Mouse (Mus musculus) neural tube, embryonic 11.5 days (tissue): ENCODE measurements at regions not wholly inside any gene's neighbourhood (a gene's known extent, or its start where the extent isn't known, plus 50 kb on each side); places are given as distances from the start of the nearest gene placed in this dataset.

Experiments used
- ATAC-seq: fragments of 200-750 bp; cut with Nextera tagmentation; 2 replicates; pipeline ENCODE4 v1.8.0; 2017; ENCODE audit warnings: moderate number of reproducible peaks, mild to moderate bottlenecking, moderate TSS enrichment, moderate library complexity; ENCODE audit not compliant: insufficient read depth, low FRiP score, low TSS enrichment
- DNase-seq: peaks from one replicate; pipeline ENCODE4 v3.0.0-alpha.2; 2015; ENCODE audit warnings: low spot score
- H3K27ac ChIP-seq: fragments of 300-500 bp; sonication (generic); 2 replicates; pipeline ENCODE4 v1.5.1; 2014; ENCODE audit warnings: low read depth, mild to moderate bottlenecking, low read length
- H3K27me3 ChIP-seq: fragments of 300-500 bp; sonication (generic); 2 replicates; pipeline ENCODE4 v1.6.1; 2014; ENCODE audit warnings: mild to moderate bottlenecking, low read length, mixed read lengths; ENCODE audit not compliant: control insufficient read depth, insufficient read depth
- H3K36me3 ChIP-seq: fragments of 300-500 bp; sonication (generic); 2 replicates; pipeline ENCODE4 v1.6.1; 2014; ENCODE audit warnings: mild to moderate bottlenecking, low read length, moderate library complexity, mixed read lengths; ENCODE audit not compliant: control insufficient read depth, insufficient read depth
- H3K4me1 ChIP-seq: fragments of 300-500 bp; sonication (generic); 2 replicates; pipeline ENCODE4 v1.6.1; 2014; ENCODE audit warnings: low read length, mixed read lengths; ENCODE audit not compliant: control insufficient read depth, insufficient read depth
- H3K4me2 ChIP-seq: fragments of 300-500 bp; sonication (generic); 2 replicates; pipeline ENCODE4 v1.6.1; 2014; ENCODE audit warnings: low read depth, mild to moderate bottlenecking, moderate library complexity
- H3K4me3 ChIP-seq: fragments of 300-500 bp; sonication (generic); 2 replicates; pipeline ENCODE4 v1.5.1; 2014; ENCODE audit warnings: low read depth, low read length
- H3K9ac ChIP-seq: fragments of 300-500 bp; sonication (generic); 2 replicates; pipeline ENCODE4 v1.6.1; 2014; ENCODE audit warnings: mild to moderate bottlenecking, low read length
- H3K9me3 ChIP-seq: fragments of 300-500 bp; sonication (generic); 2 replicates; pipeline ENCODE4 v1.6.1; 2016; ENCODE audit warnings: low read length; ENCODE audit not compliant: control insufficient read depth
- WGBS: fragments of 180-500 bp; shearing (Covaris S2); extraction: QIAGEN DNeasy Blood & Tissue Kit; methylation state at CpG from one replicate; pipeline ENCODE4 v1.1.7; 2014; 5-methylcytosine and 5-hydroxymethylcytosine counted together

GRCm38 (mm10) chr1:36001821-36002220 is 66.4 kb upstream of the Hs6st1 start:
- Histone ChIP-seq H3K4me2 (no peak overlapping the region), H3K27ac (no peak overlapping the region), H3K36me3 (no peaks in the 10 kb centered on the region), H3K9ac (no peak overlapping the region), H3K4me1 (peaks cover 12% of the 10 kb centered on the region), H3K27me3 (no peaks in the 10 kb centered on the region), H3K9me3 (no peaks in the 10 kb centered on the region), H3K4me3 (no peak overlapping the region)
- DNase-seq (no peak), ATAC-seq (no peak)
- WGBS, result 100% methylated on average over 1 of the region's 1 CpGs

- Histone ChIP-seq H3K36me3 (no peaks in the 10 kb centered on the region), H3K27ac (peak overlapping the region; percentile 45), H3K4me2 (no peak overlapping the region), H3K9me3 (no peaks in the 10 kb centered on the region), H3K4me1 (peaks cover 12% of the 10 kb centered on the region), H3K4me3 (no peak overlapping the region), H3K27me3 (no peaks in the 10 kb centered on the region), H3K9ac (0 out of 2 replicates have a peak overlapping the region, but pooled peaks have one; percentile 3)
- peak; percentile 92 for ATAC-seq
- peak; percentile 69 for DNase-seq
- WGBS, result 18% methylated on average over 9 of the region's 9 CpGs
These were observed 64.6 kb upstream of the Hs6st1 start for GRCm38 (mm10) chr1:36003592-36003991.

- no peak overlapping the region for H3K4me2 ChIP-seq
- H3K9ac ChIP-seq, result no peak overlapping the region
- peaks cover 4% of the 10 kb centered on the region for H3K4me1 ChIP-seq
- peaks cover 2% of the 10 kb centered on the region; the same call in 1 of the 2 replicates for H3K9me3 ChIP-seq
- no peaks in the 10 kb centered on the region for H3K36me3 ChIP-seq
- DNase-seq (no peak), ATAC-seq (no peak)
- H3K27ac ChIP-seq, result no peak overlapping the region
- WGBS, result 93% methylated on average over 6 of the region's 6 CpGs
- no peaks in the 10 kb centered on the region for H3K27me3 ChIP-seq
- no peak overlapping the region for H3K4me3 ChIP-seq
These were observed 59.6 kb upstream of the Hs6st1 start for GRCm38 (mm10) chr1:36008598-36008997.

DNA sequence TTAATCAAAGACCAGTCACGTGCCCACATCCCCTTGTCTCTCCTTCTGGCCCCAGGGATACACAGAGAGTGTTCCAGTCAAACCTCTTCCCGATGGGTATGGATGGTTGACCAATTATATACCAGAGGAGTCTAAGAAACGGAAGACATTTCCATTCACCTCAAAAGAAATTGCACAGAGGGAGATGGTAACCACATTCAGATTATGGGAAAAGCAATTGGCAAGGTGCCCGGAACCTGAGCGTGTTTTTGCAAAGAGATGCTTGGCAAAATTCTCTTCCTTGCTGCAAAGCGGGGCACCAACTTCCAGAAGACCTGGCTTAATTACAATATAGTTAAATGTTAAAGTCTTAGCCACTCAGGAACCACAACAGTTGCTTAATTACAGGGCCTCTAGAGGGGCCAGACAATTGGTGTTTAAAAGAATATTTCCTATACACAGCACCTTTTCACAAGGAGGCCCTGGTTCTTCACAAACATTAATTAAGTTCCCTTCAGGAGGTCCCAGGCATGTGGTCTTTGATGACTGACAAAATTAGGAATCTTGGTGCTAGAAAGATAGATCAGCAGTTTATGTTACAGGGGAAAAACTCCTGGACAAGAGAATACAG is 59.1 kb upstream of the Hs6st1 start:
- Histone ChIP-seq H3K4me2 (no peak overlapping the region), H3K4me3 (no peak overlapping the region), H3K4me1 (peaks cover under 1% of the 10 kb centered on the region; the same call in 1 of the 2 replicates), H3K9ac (no peak overlapping the region), H3K27me3 (no peaks in the 10 kb centered on the region), H3K27ac (no peak overlapping the region), H3K36me3 (no peaks in the 10 kb centered on the region), H3K9me3 (peaks cover 2% of the 10 kb centered on the region; the same call in 1 of the 2 replicates)
- WGBS, result 84% methylated on average over 6 of the region's 6 CpGs
- ATAC-seq (no peak), DNase-seq (no peak)

DNA sequence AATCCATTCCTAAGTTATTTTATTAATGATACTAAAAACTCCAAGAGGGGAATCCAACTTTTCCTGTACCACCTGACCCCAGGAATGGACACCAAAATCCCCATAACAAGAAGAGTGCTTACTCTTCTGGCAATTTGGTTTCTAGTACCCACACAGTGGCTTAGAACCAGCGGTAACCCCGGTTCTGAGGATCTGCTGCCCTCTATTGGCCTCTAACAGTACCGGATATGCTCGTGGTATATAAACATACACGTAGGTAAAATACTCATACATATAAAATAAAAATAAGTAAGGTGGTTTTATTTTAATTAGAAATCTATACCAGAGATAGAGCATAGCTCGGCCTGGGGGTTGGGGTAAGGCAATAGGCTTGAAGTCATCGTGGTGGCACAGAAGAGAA is 58.0 kb upstream of the Hs6st1 start:
- Histone ChIP-seq H3K27me3 (no peaks in the 10 kb centered on the region), H3K4me1 (no peaks in the 10 kb centered on the region), H3K4me2 (no peak overlapping the region), H3K9ac (no peak overlapping the region), H3K27ac (no peak overlapping the region), H3K9me3 (peaks cover 2% of the 10 kb centered on the region; the same call in 1 of the 2 replicates), H3K4me3 (no peak overlapping the region), H3K36me3 (no peaks in the 10 kb centered on the region)
- ATAC-seq, result no peak
- 86% methylated on average over 7 of the region's 7 CpGs for WGBS
- no peak for DNase-seq

GRCm38 (mm10) chr1:36010834-36011233 is 57.4 kb upstream of the Hs6st1 start:
- H3K36me3 ChIP-seq, result no peaks in the 10 kb centered on the region
- no peak overlapping the region for H3K4me3 ChIP-seq
- no peak overlapping the region for H3K9ac ChIP-seq
- H3K27ac ChIP-seq, result no peak overlapping the region
- ATAC-seq (no peak), DNase-seq (no peak)
- H3K27me3 ChIP-seq, result no peaks in the 10 kb centered on the region
- peaks cover 2% of the 10 kb centered on the region; the same call in 1 of the 2 replicates for H3K9me3 ChIP-seq
- no peaks in the 10 kb centered on the region for H3K4me1 ChIP-seq
- 88% methylated on average over 12 of the region's 12 CpGs for WGBS
- H3K4me2 ChIP-seq, result no peak overlapping the region

DNA sequence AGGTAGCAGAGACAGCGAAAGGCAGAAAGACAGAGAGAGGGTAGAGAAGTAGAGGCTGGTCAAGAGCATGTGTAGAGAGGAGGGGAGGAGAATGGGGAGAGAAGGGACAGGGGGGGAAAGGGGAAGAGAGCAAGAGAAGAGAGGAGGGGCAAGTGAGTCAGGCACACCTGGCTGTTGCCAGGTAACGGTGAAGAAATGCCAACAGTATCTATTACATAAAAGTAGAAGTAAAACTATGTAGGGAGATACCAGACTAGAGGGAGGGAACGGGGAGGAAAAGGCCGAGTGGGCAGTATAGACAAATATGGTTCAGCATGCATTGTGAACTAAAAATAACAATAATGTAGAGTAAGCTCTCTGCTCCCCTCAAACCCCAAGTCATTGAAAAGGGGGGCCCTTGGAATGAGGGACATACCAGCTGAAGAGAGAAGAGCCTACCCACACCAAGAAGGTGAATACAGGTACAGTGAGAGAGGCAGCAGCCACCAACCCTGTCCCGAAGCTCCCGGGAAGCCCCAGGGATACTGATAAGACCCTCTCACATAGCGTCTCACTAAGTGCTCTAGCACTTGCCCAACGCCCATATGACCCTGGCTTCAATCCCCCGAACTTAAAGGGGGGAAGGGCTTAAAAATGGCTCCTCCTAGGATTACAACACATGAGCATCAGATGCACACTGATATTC is 56.0 kb upstream of the Hs6st1 start:
- DNase-seq, result no peak
- H3K27ac ChIP-seq, result no peak overlapping the region

GRCm38 (mm10) chr1:36013823-36014341 is 54.3 kb upstream of the Hs6st1 start:
- Histone ChIP-seq H3K27ac (no peak overlapping the region), H3K4me1 (peaks cover 11% of the 10 kb centered on the region), H3K27me3 (no peaks in the 10 kb centered on the region), H3K4me2 (no peak overlapping the region), H3K9me3 (peaks cover 2% of the 10 kb centered on the region; the same call in 1 of the 2 replicates), H3K9ac (no peak overlapping the region), H3K4me3 (no peak overlapping the region), H3K36me3 (no peaks in the 10 kb centered on the region)
- DNase-seq (no peak), ATAC-seq (no peak)
- WGBS, result 28% methylated on average over 11 of the region's 11 CpGs

More for the DNA sequence above, 56.0 kb upstream of the Hs6st1 start:
- Histone ChIP-seq H3K36me3 (no peaks in the 10 kb centered on the region), H3K9ac (no peak overlapping the region), H3K4me1 (peaks cover 5% of the 10 kb centered on the region), H3K9me3 (peaks cover 2% of the 10 kb centered on the region; the same call in 1 of the 2 replicates), H3K27me3 (no peaks in the 10 kb centered on the region), H3K4me3 (no peak overlapping the region), H3K4me2 (no peak overlapping the region)
- 86% methylated on average over 9 of the region's 9 CpGs for WGBS
- ATAC-seq, result no peak

GRCm38 (mm10) chr1:36014372-36014771 is 53.8 kb upstream of the Hs6st1 start:
- 76% methylated on average over 7 of the region's 7 CpGs for WGBS
- peaks cover 11% of the 10 kb centered on the region for H3K4me1 ChIP-seq
- no peak for ATAC-seq

More at GRCm38 (mm10) chr1:36014372-36014771, 53.8 kb upstream of the Hs6st1 start:
- Histone ChIP-seq H3K9me3 (peaks cover 2% of the 10 kb centered on the region; the same call in 1 of the 2 replicates), H3K4me3 (no peak overlapping the region), H3K36me3 (no peaks in the 10 kb centered on the region), H3K27me3 (no peaks in the 10 kb centered on the region), H3K4me2 (no peak overlapping the region), H3K9ac (no peak overlapping the region), H3K27ac (no peak overlapping the region)
- DNase-seq, result no peak
